In genomic region chr11:102778165-102778564, GRCm38 (mm10) we compare ENCODE assay signal across 8 mouse cellular contexts. TPM values are rescaled to one million over a fixed set of nuclear protein-coding genes. Genes with fewer than 3 reads are reported as not detected.
A peak's percentile ranks its signal among the peaks of the same experiment; 100 is the strongest.
DNase-seq lines count a peak whose midpoint lies in the region; ATAC-seq and TF ChIP-seq lines count a peak whose summit lies in the region.

No protein-coding gene starts in this region.

- intact Hi-C loops in heart, postnatal 10 days (cut with DNase I), result no loop called here

- TF ChIP-seq EP300 in ES-Bruce4 (IDR thresholded peaks at IDR 0.05; ENCODE audit: insufficient read depth, low read depth, low read length), result no peak

- H3K9me3 ChIP-seq in heart, embryonic 14.5 days (ENCODE audit: control insufficient read depth, low read length), result no peaks in the 10 kb centered on the region
- no peaks in the 10 kb centered on the region for H3K9me3 ChIP-seq in ES-Bruce4 (replicated peaks; ENCODE audit: control insufficient read depth, insufficient read depth, low read length, poor library complexity, severe bottlenecking)
- H3K9me3 ChIP-seq in embryonic facial prominence, embryonic 11.5 days (replicated peaks; ENCODE audit: control insufficient read depth, low read length), result no peaks in the 10 kb centered on the region
- H3K9me3 ChIP-seq in limb, embryonic 11.5 days (ENCODE audit: control insufficient read depth, low read length), result no peaks in the 10 kb centered on the region

- H3K9ac ChIP-seq in heart, embryonic 14.5 days (ENCODE audit: low read length), result peak overlapping the region; percentile 72; the same call in 1 of the 2 replicates
- no peak overlapping the region for H3K9ac ChIP-seq in ES-Bruce4 (ENCODE audit: low read depth, poor library complexity, severe bottlenecking)
- peak overlapping the region; percentile 41; the same call in 1 of the 2 replicates for H3K9ac ChIP-seq in embryonic facial prominence, embryonic 11.5 days (replicated peaks; ENCODE audit: low read length)
- H3K9ac ChIP-seq in limb, embryonic 11.5 days (ENCODE audit: low read length), result peak overlapping the region; percentile 34; the same call in 1 of the 2 replicates

- no peak for ATAC-seq in heart, embryonic 14.5 days (ENCODE audit: insufficient number of reproducible peaks, insufficient read depth, low FRiP score, low read depth)
- ATAC-seq in embryonic facial prominence, embryonic 11.5 days (replicated peaks; ENCODE audit: insufficient number of reproducible peaks, low FRiP score, low TSS enrichment, low read depth), result no peak
- ATAC-seq in limb, embryonic 11.5 days (ENCODE audit: insufficient number of reproducible peaks, low FRiP score, low TSS enrichment, low read depth), result no peak

- DNase-seq in heart, postnatal 10 days, result no peak
- peak; percentile 69 for DNase-seq in embryonic facial prominence, embryonic 11.5 days (ENCODE audit: low spot score)
- DNase-seq in limb, embryonic 11.5 days (ENCODE audit: low spot score), result peak; percentile 51
- DNase-seq in Muller cell, postnatal 12 days (ENCODE audit: inconsistent ontology term), result no peak
- DNase-seq in spleen, postnatal 10 days (ENCODE audit: low spot score in 2 of 2), result no peak
- no peak for DNase-seq in layer of hippocampus, adult 11-12 months (ENCODE audit: low spot score)

- peaks cover 45 to 50% of the 10 kb centered on the region in 2 experiments for H3K4me1 ChIP-seq in heart, embryonic 14.5 days (ENCODE audit: control insufficient read depth in 2 of 2, insufficient read depth in 2 of 2, low read length in 2 of 2)
- H3K4me1 ChIP-seq in ES-Bruce4 (ENCODE audit: control insufficient read depth, insufficient read depth, low read length), result no peaks in the 10 kb centered on the region
- peaks cover 7% of the 10 kb centered on the region; the same call in 1 of the 2 replicates for H3K4me1 ChIP-seq in embryonic facial prominence, embryonic 11.5 days (ENCODE audit: control insufficient read depth, insufficient read depth, low read length)
- peaks cover 16% of the 10 kb centered on the region for H3K4me1 ChIP-seq in limb, embryonic 11.5 days (ENCODE audit: control insufficient read depth, insufficient read depth, low read length)

- H3K36me3 ChIP-seq in heart, embryonic 14.5 days (ENCODE audit: control insufficient read depth, insufficient read depth, low read length), result peaks cover 8% of the 10 kb centered on the region; the same call in 1 of the 2 replicates
- no peaks in the 10 kb centered on the region for H3K36me3 ChIP-seq in ES-Bruce4 (ENCODE audit: control insufficient read depth, insufficient read depth, low read length, poor library complexity, severe bottlenecking)
- no peaks in the 10 kb centered on the region for H3K36me3 ChIP-seq in embryonic facial prominence, embryonic 11.5 days (replicated peaks; ENCODE audit: control insufficient read depth, insufficient read depth, low read depth, low read length)
- peaks cover 4% of the 10 kb centered on the region; the same call in 1 of the 2 replicates for H3K36me3 ChIP-seq in limb, embryonic 11.5 days (ENCODE audit: control insufficient read depth, insufficient read depth, low read length)

- H3K4me3 ChIP-seq in heart, embryonic 14.5 days (ENCODE audit: control insufficient read depth in 1 of 2, insufficient read depth in 1 of 2, low read depth in 1 of 2, low read length in 2 of 2), result no peak overlapping the region
- peak overlapping the region; percentile 44 for H3K4me3 ChIP-seq in ES-Bruce4 (ENCODE audit: low read depth, low read length)
- H3K4me3 ChIP-seq in embryonic facial prominence, embryonic 11.5 days (ENCODE audit: low read depth, low read length), result no peak overlapping the region
- H3K4me3 ChIP-seq in limb, embryonic 11.5 days (ENCODE audit: low read depth, low read length), result 0 out of 2 replicates have a peak overlapping the region, but pooled peaks have one; percentile 5

- no peak for TF ChIP-seq CTCF in ES-Bruce4 (IDR thresholded peaks at IDR 0.05; ENCODE audit: low read depth, low read length)

- 35% methylated on average over 14 of the region's 14 CpGs for WGBS in heart, embryonic 14.5 days
- WGBS in embryonic facial prominence, embryonic 11.5 days, result 8% methylated on average over 14 of the region's 14 CpGs
- WGBS in limb, embryonic 11.5 days, result 13% methylated on average over 14 of the region's 14 CpGs

- peak overlapping the region; percentile 63; the same call in 1 of the 2 replicates for H3K4me2 ChIP-seq in heart, embryonic 14.5 days (ENCODE audit: low read length)
- peak overlapping the region; percentile 35; the same call in 1 of the 2 replicates for H3K4me2 ChIP-seq in embryonic facial prominence, embryonic 11.5 days (ENCODE audit: low read depth, low read length)
- peak overlapping the region; percentile 32 for H3K4me2 ChIP-seq in limb, embryonic 11.5 days (ENCODE audit: low read depth, severe bottlenecking)

- TF ChIP-seq POLR2A in ES-Bruce4 (IDR thresholded peaks at IDR 0.05; ENCODE audit: insufficient read depth, low read length), result no peak

- 0 out of 4 replicates have a peak overlapping the region, but pooled peaks of 1 of the 2 experiments have one; percentile 0 for H3K27ac ChIP-seq in heart, embryonic 14.5 days (replicated peaks in 1 of 2; ENCODE audit: control insufficient read depth in 1 of 2, insufficient read depth in 1 of 2, low read depth in 2 of 2, low read length in 2 of 2)
- no peak overlapping the region for H3K27ac ChIP-seq in ES-Bruce4 (ENCODE audit: insufficient read depth, low read length)
- H3K27ac ChIP-seq in embryonic facial prominence, embryonic 11.5 days (replicated peaks; ENCODE audit: low read depth, low read length), result peak overlapping the region; percentile 48; the same call in 1 of the 2 replicates
- no peak overlapping the region; the same call in 1 of the 2 replicates for H3K27ac ChIP-seq in limb, embryonic 11.5 days (replicated peaks; ENCODE audit: low read depth, low read length)

- no peaks in the 10 kb centered on the region for H3K27me3 ChIP-seq in heart, embryonic 14.5 days (ENCODE audit: control insufficient read depth, insufficient read depth, low read length)
- no peaks in the 10 kb centered on the region for H3K27me3 ChIP-seq in ES-Bruce4 (ENCODE audit: control insufficient read depth, insufficient read depth, low read length, poor library complexity, severe bottlenecking)
- H3K27me3 ChIP-seq in embryonic facial prominence, embryonic 11.5 days (ENCODE audit: control insufficient read depth, insufficient read depth, low read length), result no peaks in the 10 kb centered on the region
- no peaks in the 10 kb centered on the region for H3K27me3 ChIP-seq in limb, embryonic 11.5 days (ENCODE audit: control insufficient read depth, insufficient read depth, low read length)

RNA-seq across cellular contexts. Expression of gene Adam11, which starts 16.9 kb away (rescaled TPM):
- 5.9 and 7.3 TPM in 2 replicates for polyA plus RNA-seq in heart, embryonic 14.5 days (2014; fragmentation: Nextera tagmentation; extraction: Ambion mirVana)
- 1 to 10 TPM; 5.8 TPM for total RNA-seq in heart, postnatal 10 days (2021)
- 1.2 and 2.4 TPM in 2 replicates for polyA plus RNA-seq in ES-Bruce4 (2011; ENCODE audit: insufficient read depth, insufficient read length, low read depth, missing spikeins)
- polyA plus RNA-seq in embryonic facial prominence, embryonic 11.5 days (2014; fragmentation: Nextera tagmentation; extraction: Ambion mirVana), result 13.9 and 16.3 TPM in 2 replicates
- 14.2 and 15.4 TPM in 2 replicates for polyA plus RNA-seq in limb, embryonic 11.5 days (2014; fragmentation: Nextera tagmentation; extraction: Ambion mirVana)

RNA-seq across cellular contexts. Expression of gene Gjc1, which starts 41.3 kb away (rescaled TPM):
- polyA plus RNA-seq in heart, embryonic 14.5 days (2014; fragmentation: Nextera tagmentation; extraction: Ambion mirVana), result 53.8 and 54.9 TPM in 2 replicates
- 10 to 100 TPM; 57.7 to 74.8 TPM for total RNA-seq in heart, postnatal 10 days (2021)
- 67.4 and 71.0 TPM in 2 replicates for polyA plus RNA-seq in ES-Bruce4 (2011; ENCODE audit: insufficient read depth, insufficient read length, low read depth, missing spikeins)
- 90.5 and 97.0 TPM in 2 replicates for polyA plus RNA-seq in embryonic facial prominence, embryonic 11.5 days (2014; fragmentation: Nextera tagmentation; extraction: Ambion mirVana)
- 105 and 106 TPM in 2 replicates for polyA plus RNA-seq in limb, embryonic 11.5 days (2014; fragmentation: Nextera tagmentation; extraction: Ambion mirVana)

RNA-seq across cellular contexts. Expression of gene Higd1b, which starts 57.5 kb away (rescaled TPM):
- 0.61 and 0.67 TPM in 2 replicates for polyA plus RNA-seq in heart, embryonic 14.5 days (2014; fragmentation: Nextera tagmentation; extraction: Ambion mirVana)
- 10 to 100 TPM; 19.0 to 23.1 TPM for total RNA-seq in heart, postnatal 10 days (2021)
- not detected in 2 replicates for polyA plus RNA-seq in ES-Bruce4 (2011; ENCODE audit: insufficient read depth, insufficient read length, low read depth, missing spikeins)
- polyA plus RNA-seq in embryonic facial prominence, embryonic 11.5 days (2014; fragmentation: Nextera tagmentation; extraction: Ambion mirVana), result not detected in 2 replicates
- 0.23 TPM in 1 of 2 replicates, not detected in the other for polyA plus RNA-seq in limb, embryonic 11.5 days (2014; fragmentation: Nextera tagmentation; extraction: Ambion mirVana)

Comparison
In these comparisons a context has a peak if more than half of its experiments do, and no peak if none do; other contexts are left out.
1. H3K4me3 ChIP-seq: peak in ES-Bruce4 (single experiment) and limb, embryonic 11.5 days (single experiment); none in heart, embryonic 14.5 days (0 of 2) and embryonic facial prominence, embryonic 11.5 days (single experiment).
2. DNase-seq: peak in embryonic facial prominence, embryonic 11.5 days (single experiment) and limb, embryonic 11.5 days (single experiment); none in heart, postnatal 10 days (0 of 2), Muller cell, postnatal 12 days (single experiment), spleen, postnatal 10 days (0 of 2) and layer of hippocampus, adult 11-12 months (single experiment).
3. Peak in every context shown above with its lines, with median percentiles within 50 percentile points of each other: H3K4me2 ChIP-seq.